Mouse (Mus musculus) kidney, postnatal 0 days (tissue): ENCODE results near the gene Mrpl12. TPM values are rescaled to one million over a fixed set of nuclear protein-coding genes. Genes with fewer than 3 reads are reported as not detected.

ENCODE experiments used
- ATAC-seq: fragments of 200-750 bp; cut with Nextera tagmentation; replicated peaks from 2 replicates; pipeline ENCODE4 v1.8.0; 2017; ENCODE audit warnings: low read depth, moderate number of reproducible peaks, moderate TSS enrichment, moderate library complexity; ENCODE audit not compliant: low FRiP score
- DNase-seq: peaks from one replicate; pipeline ENCODE4 v3.0.0-alpha.2; 2016; ENCODE audit warnings: low spot score
- H3K27ac ChIP-seq: fragments of 300-500 bp; sonication (generic); 2 replicates; pipeline ENCODE4 v1.5.1; 2014; ENCODE audit warnings: mild to moderate bottlenecking
- H3K27me3 ChIP-seq: fragments of 300-500 bp; sonication (generic); 2 replicates; pipeline ENCODE4 v1.6.1; 2014; ENCODE audit warnings: low read length, mixed read lengths; ENCODE audit not compliant: insufficient read depth
- H3K36me3 ChIP-seq: fragments of 300-500 bp; sonication (generic); 2 replicates; pipeline ENCODE4 v1.6.1; 2014; ENCODE audit warnings: low read length, mixed read lengths; ENCODE audit not compliant: insufficient read depth
- H3K4me1 ChIP-seq: fragments of 300-500 bp; sonication (generic); replicated peaks from 2 replicates; pipeline ENCODE4 v1.6.1; 2014; ENCODE audit warnings: antibody characterized with exemption, low read length, mixed read lengths; ENCODE audit not compliant: insufficient read depth
- H3K4me2 ChIP-seq: fragments of 300-500 bp; sonication (generic); 2 replicates; pipeline ENCODE4 v1.6.1; 2014; ENCODE audit warnings: mild to moderate bottlenecking, low read length, moderate library complexity, mixed read lengths
- H3K4me3 ChIP-seq: fragments of 300-500 bp; sonication (generic); replicated peaks from 2 replicates; pipeline ENCODE4 v1.5.1; 2014; ENCODE audit warnings: low read depth, low read length
- H3K9ac ChIP-seq: fragments of 300-500 bp; sonication (generic); 2 replicates; pipeline ENCODE4 v1.6.1; 2014; ENCODE audit warnings: low read depth, low read length
- H3K9me3 ChIP-seq: fragments of 300-500 bp; sonication (generic); replicated peaks from 2 replicates; pipeline ENCODE4 v1.6.1; 2016; ENCODE audit warnings: low read length, inconsistent platforms, mixed read lengths
- CTCF ChIP-seq: IDR thresholded peaks from 2 replicates; pipeline ENCODE4 v1.5.1; 2016; ENCODE audit warnings: antibody characterized with exemption, low read depth, mild to moderate bottlenecking, moderate library complexity
- WGBS: fragments of 180-500 bp; shearing (Covaris S2); extraction: QIAGEN DNeasy Blood & Tissue Kit; methylation state at CpG from one replicate; pipeline ENCODE4 v1.1.7; 2014; 5-methylcytosine and 5-hydroxymethylcytosine counted together
- polyA plus RNA-seq: library from polyadenylated mRNA; unstranded; fragments of >200 nt; fragmentation: Nextera tagmentation; extraction: Ambion mirVana; gene quantifications from 2 replicates; pipeline ENCODE4 v1.2.1, GENCODE M21; 2015

The Mrpl12 gene
- polyA plus RNA-seq, 1 experiment from 2014 or later = 224 TPM

DNA sequence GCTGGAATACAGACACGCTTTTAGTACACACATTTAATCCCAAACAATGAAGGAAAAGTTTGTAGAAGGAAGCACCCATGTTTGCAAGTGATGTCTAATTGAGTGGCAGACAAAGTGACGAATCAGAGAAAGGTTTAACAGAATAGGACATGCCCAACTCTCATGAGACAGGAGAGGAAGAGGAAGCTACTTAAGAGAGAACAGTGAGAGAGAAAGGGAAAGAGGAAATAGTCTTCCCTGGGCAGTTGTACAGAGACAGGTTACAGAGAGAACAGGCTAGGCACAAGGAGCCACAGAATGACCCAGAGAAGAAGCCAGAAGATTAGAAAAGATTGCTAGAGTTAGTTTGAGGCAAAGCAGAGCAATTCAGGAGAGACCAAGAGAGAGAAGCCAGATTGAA lies 41.5 kb downstream of the Mrpl12 start:
- TF ChIP-seq CTCF = no peak
- Histone ChIP-seq H3K4me1 (peaks cover 5% of the 10 kb centered on the region), H3K27ac (no peak overlapping the region), H3K9me3 (no peaks in the 10 kb centered on the region), H3K4me3 (no peak overlapping the region), H3K27me3 (peaks cover 18% of the 10 kb centered on the region), H3K4me2 (no peak overlapping the region), H3K36me3 (no peaks in the 10 kb centered on the region), H3K9ac (no peak overlapping the region)
- 79% methylated on average over 2 of the region's 2 CpGs for WGBS
- ATAC-seq (no peak), DNase-seq (no peak)

DNA sequence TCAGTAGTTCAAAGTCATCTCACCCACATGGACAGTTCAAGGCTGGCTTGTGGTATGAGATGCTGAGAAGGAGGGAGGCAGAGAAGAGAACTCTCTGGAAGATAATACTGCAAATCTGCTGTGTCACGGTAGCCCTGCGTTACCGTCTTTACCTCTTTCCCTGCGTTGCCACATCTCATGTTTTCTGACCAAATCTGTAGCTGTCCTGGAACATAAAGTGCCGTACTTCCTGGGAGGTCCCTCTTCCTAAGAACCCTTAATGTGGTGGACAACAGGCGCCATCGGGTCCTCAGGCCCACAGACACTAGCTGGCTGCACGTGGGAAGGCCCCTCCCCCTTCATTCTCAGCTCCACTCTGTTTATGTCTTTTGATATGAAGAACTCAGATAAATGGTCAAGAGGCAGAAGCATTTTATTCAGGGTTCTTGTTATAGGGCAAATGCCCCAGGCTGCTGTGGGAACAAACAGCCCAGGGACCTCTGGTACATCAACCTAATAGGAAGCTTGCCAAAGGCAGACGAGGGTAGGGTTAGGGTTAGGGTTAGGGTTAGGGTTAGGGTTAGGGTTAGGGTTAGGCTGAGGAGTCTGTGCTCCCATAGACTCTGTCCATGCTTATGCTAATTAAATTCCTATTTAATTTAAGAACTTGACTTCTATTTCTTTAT lies 43.4 kb downstream of the Mrpl12 start:
- Histone ChIP-seq H3K36me3 (no peaks in the 10 kb centered on the region), H3K9ac (no peak overlapping the region), H3K27me3 (peaks cover 24% of the 10 kb centered on the region), H3K27ac (no peak overlapping the region), H3K4me3 (no peak overlapping the region), H3K4me2 (no peak overlapping the region), H3K9me3 (no peaks in the 10 kb centered on the region), H3K4me1 (peaks cover 11% of the 10 kb centered on the region)
- 78% methylated on average over 9 of the region's 9 CpGs for WGBS
- ATAC-seq = no peak
- DNase-seq = no peak
- no peak for TF ChIP-seq CTCF

DNA sequence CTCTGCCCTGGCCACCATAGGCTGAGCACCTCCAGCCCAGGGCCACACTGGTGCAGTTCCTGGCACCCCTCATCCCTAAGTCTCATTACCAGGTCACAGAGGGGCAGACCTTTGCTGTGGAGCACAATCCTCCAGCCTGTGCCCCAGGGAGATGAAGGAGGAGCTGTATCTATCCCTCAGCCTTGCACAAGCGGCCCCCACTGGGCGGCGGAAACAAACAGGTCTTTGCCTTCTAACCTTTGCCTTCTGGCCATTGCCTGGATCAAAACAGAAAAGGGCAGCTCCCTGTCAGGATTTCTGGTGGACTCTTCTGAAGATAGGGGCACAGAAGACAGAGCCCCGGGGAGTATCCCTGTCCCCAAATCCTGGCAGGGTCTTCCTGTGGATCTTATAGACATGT lies 44.5 kb downstream of the Mrpl12 start:
- WGBS = 76% methylated on average over 4 of the region's 4 CpGs
- Histone ChIP-seq H3K9me3 (no peaks in the 10 kb centered on the region), H3K4me2 (no peak overlapping the region), H3K4me1 (peaks cover 11% of the 10 kb centered on the region), H3K4me3 (no peak overlapping the region), H3K27ac (no peak overlapping the region), H3K36me3 (no peaks in the 10 kb centered on the region), H3K27me3 (peaks cover 24% of the 10 kb centered on the region), H3K9ac (no peak overlapping the region)
- DNase-seq = no peak
- no peak for TF ChIP-seq CTCF
- no peak for ATAC-seq

DNA sequence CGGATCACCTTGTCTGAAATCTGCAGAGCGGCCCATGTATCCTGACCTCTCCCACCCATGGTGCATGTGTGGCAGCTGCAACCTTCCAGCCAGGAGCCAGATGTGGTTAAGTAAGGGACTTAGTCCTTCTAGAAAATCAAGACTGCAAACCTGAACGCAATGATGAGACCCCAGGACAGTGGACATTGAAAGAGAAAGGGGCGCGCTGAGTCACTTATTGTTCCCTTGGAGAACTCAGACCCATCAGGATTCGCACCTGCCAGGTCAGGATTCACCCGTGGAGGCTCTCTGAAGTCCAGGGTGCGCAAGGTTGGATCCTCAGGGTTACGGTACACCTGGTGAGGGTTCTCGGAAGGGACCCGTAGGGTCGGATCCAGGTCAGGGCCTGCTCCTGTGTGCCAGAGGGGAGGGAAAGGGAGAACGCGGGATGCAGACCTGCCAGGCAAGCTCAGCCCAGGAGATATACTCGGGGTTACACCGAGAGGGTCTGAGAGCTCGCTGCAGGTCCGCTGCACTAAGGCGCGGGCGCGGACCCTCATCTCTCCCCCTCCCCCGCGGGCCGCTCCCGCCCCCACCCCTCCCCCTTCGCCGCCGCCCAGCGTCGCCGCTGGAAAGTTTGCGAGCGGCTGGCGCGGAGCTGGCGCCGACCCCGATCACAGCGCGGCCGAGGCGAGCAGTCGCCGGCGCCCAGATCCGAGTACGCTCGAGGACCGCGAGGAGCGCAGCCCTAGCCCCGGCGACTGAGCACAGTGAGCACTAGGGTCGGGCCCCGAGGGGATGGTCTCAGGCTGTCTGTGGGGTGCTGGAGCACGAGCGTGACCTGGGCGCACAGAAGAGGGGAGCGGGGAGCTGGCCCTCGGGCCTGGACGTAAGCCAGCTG lies 45.9 kb downstream of the Mrpl12 start, which contains the start of gene Gcgr:
Gene Gcgr (plus strand): TSS at position 615 of the 880 bp plus-strand sequence.
- 9% methylated on average over 55 of the region's 62 CpGs for WGBS
- DNase-seq = no peak

DNA sequence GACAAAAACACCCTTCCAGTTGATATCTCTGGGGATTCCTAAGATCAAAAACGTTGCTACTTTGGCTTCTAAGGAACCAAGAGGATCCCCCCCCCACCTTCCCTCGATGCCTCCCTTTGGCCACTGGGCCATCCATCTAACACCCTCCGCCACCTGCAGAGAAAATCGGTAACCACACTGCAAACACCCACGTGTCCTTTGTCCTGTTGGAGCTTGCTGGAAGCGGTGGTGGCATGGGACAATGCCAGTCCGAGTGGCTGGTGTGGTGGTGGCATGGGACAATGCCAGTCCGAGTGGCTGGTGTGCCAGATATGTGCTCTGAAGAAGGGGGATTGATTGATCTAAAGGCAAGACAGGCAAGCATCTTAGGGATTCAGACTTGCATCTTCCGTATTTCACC lies 47.2 kb downstream of the Mrpl12 start:
- Histone ChIP-seq H3K36me3 (no peaks in the 10 kb centered on the region), H3K27ac (no peak overlapping the region), H3K4me2 (peak overlapping the region; percentile 61; the same call in 1 of the 2 replicates), H3K9ac (no peak overlapping the region), H3K4me1 (peaks cover 11% of the 10 kb centered on the region), H3K4me3 (no peak overlapping the region), H3K27me3 (peaks cover 24% of the 10 kb centered on the region), H3K9me3 (no peaks in the 10 kb centered on the region)
- DNase-seq (no peak), ATAC-seq (no peak)
- 32% methylated on average over 9 of the region's 9 CpGs for WGBS
- no peak for TF ChIP-seq CTCF

More for the DNA sequence above, 45.9 kb downstream of the Mrpl12 start, which contains the start of gene Gcgr:
- Histone ChIP-seq H3K9me3 (no peaks in the 10 kb centered on the region), H3K27ac (no peak within 1 kb of the TSS), H3K9ac (peak within 1 kb of the TSS; percentile 58), H3K4me2 (peak within 1 kb of the TSS; percentile 61), H3K36me3 (no peaks in the 10 kb centered on the region), H3K27me3 (peaks cover 24% of the 10 kb centered on the region), H3K4me3 (peak within 1 kb of the TSS; percentile 36), H3K4me1 (peaks cover 11% of the 10 kb centered on the region)
- ATAC-seq = 0 out of 2 replicates have a peak, but pooled peaks have one; percentile 52
- TF ChIP-seq CTCF = no peak

DNA sequence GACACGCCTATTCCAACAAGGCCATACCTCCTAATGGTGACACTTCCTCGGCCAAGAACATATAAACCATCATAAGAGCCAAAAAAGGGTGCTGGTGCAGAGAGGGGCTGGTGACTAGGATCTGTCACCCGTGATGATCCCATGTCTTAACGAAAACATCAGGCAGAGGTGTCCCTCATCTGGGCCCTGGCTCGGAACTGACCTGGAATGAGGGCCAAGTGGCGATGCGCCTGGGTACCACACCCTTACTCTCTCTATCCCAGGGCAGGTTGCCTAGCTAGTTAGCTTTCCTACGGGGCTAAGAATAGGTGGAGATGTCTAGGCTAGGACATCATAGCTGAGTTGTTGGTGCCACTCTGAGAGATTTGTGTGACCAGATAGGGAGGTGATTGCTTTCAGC lies 49.7 kb downstream of the Mrpl12 start:
- peaks cover 23% of the 10 kb centered on the region for H3K4me1 ChIP-seq
- no peak overlapping the region for H3K4me2 ChIP-seq
- 79% methylated on average over 8 of the region's 8 CpGs for WGBS
- H3K27me3 ChIP-seq = peaks cover 18% of the 10 kb centered on the region
- no peaks in the 10 kb centered on the region for H3K9me3 ChIP-seq
- H3K27ac ChIP-seq = no peak overlapping the region
- DNase-seq (no peak), ATAC-seq (no peak)
- TF ChIP-seq CTCF = no peak
- no peak overlapping the region for H3K4me3 ChIP-seq
- no peak overlapping the region for H3K9ac ChIP-seq
- no peaks in the 10 kb centered on the region for H3K36me3 ChIP-seq
